Mouse (Mus musculus): ENCODE results near the gene Kidins220.
A peak's percentile ranks its signal among the peaks of the same experiment; 100 is the strongest.

Gene Kidins220

GRCm38 (mm10) chr12:24962362-24962967, 12.3 kb upstream of the Kidins220 start:
- DNase-seq (ENCODE audit: low spot score in 2 of 2) = no peak

GRCm38 (mm10) chr12:24963393-24964022, 11.2 kb upstream of the Kidins220 start:
- DNase-seq (ENCODE audit: low spot score in 2 of 2) = no peak

- no peak for DNase-seq (ENCODE audit: low spot score in 2 of 2)
Measured at GRCm38 (mm10) chr12:24965406-24965805, 9.3 kb upstream of the Kidins220 start.

GRCm38 (mm10) chr12:24966046-24966445, 8.7 kb upstream of the Kidins220 start:
- no peak for DNase-seq (ENCODE audit: low spot score in 2 of 2)

- DNase-seq (ENCODE audit: low spot score in 2 of 2) = no peak
Measured at GRCm38 (mm10) chr12:24971490-24972200, 3.1 kb upstream of the Kidins220 start.

GRCm38 (mm10) chr12:24972371-24973350, 2.1 kb upstream of the Kidins220 start:
- DNase-seq (ENCODE audit: low spot score in 2 of 2) = no peak

- DNase-seq (ENCODE audit: low spot score in 2 of 2) = no peak
Measured at GRCm38 (mm10) chr12:24973586-24973985, 1.1 kb upstream of the Kidins220 start.

- DNase-seq (ENCODE audit: low spot score in 2 of 2) = peak; percentile 43 to 60
Measured at GRCm38 (mm10) chr12:24975115-24975733, 499 bp downstream of the Kidins220 start.

GRCm38 (mm10) chr12:24985226-24985625, 10.5 kb downstream of the Kidins220 start:
- no peak for DNase-seq (ENCODE audit: low spot score in 2 of 2)

- no peak for DNase-seq (ENCODE audit: low spot score in 2 of 2)
Measured at GRCm38 (mm10) chr12:24995350-24995749, 20.6 kb downstream of the Kidins220 start.

- no peak for DNase-seq (ENCODE audit: low spot score in 2 of 2)
Measured at GRCm38 (mm10) chr12:25005350-25005749, 30.6 kb downstream of the Kidins220 start.

GRCm38 (mm10) chr12:25009957-25010356, 35.2 kb downstream of the Kidins220 start:
- no peak for DNase-seq (ENCODE audit: low spot score in 2 of 2)

GRCm38 (mm10) chr12:25010416-25010815, 35.7 kb downstream of the Kidins220 start:
- DNase-seq (ENCODE audit: low spot score in 2 of 2) = no peak

GRCm38 (mm10) chr12:25011733-25012367, 37.1 kb downstream of the Kidins220 start:
- no peak for DNase-seq (ENCODE audit: low spot score in 2 of 2)

GRCm38 (mm10) chr12:25012555-25013540, 38.1 kb downstream of the Kidins220 start:
- no peak for DNase-seq (ENCODE audit: low spot score in 2 of 2)

- DNase-seq (ENCODE audit: low spot score in 2 of 2) = no peak
Measured at GRCm38 (mm10) chr12:25014307-25014927, 39.7 kb downstream of the Kidins220 start.

- no peak for DNase-seq (ENCODE audit: low spot score in 2 of 2)
Measured at GRCm38 (mm10) chr12:25014938-25015337, 40.2 kb downstream of the Kidins220 start.

- DNase-seq (ENCODE audit: low spot score in 2 of 2) = no peak
Measured at GRCm38 (mm10) chr12:25016995-25017394, 42.3 kb downstream of the Kidins220 start.

- DNase-seq (ENCODE audit: low spot score in 2 of 2) = no peak
Measured at GRCm38 (mm10) chr12:25021057-25021456, 46.3 kb downstream of the Kidins220 start.
